Mouse (Mus musculus) kidney, adult 2 months (tissue): ENCODE measurements around the gene Tbccd1.
A peak's percentile ranks its signal among the peaks of the same experiment; 100 is the strongest.

ENCODE experiments used
- CTCF ChIP-seq: fragments of 200-500 bp; conservative IDR thresholded peaks from 2 replicates; pipeline ENCODE4 v1.5.1; 2011; ENCODE audit warnings: low read depth, mild to moderate bottlenecking, control low read depth, low read length, moderate library complexity, mixed read lengths; ENCODE audit not compliant: insufficient read depth, insufficient read length
- POLR2A ChIP-seq: fragments of 200-500 bp; IDR thresholded peaks from one replicate; pipeline ENCODE4 v1.6.1; 2011; ENCODE audit warnings: low read depth, low read length, control low read depth

DNA sequence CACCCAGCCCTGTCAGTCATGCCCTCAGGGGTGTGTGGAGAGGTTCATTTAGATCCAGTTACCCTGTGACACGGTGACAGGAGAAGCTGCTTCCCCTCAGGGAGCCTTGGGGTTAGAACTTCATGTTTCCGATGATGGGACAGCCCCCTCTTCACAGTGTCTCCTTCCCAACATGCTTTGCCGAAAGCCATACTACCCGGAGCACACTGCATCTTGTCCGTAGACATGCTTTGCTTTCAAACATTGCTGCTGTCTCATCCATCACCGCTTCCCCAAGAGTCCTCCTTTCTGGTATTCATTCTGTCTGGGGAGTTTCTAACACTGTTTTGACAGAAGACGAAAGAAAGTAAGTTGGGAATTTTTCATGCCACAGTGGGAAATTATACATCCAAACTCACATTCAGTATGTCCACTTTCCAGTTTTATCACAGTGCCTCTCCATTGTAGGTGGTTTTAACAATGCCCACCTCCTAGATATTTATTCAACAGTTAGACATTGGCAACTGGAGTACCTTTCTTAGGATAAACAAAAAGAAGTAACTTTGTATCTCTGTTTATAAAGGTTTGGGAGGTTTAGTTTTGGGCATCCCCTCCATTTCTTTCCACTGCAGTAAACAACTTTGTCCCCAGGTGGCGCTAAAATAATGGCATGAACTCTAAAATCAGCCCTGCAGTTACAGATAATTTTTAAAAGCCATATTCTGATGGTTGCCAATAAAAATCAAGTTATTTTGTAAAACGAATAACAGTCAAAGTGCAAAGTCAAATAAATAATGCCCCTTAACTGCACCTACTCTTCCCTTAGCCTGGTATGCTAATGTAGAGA, 19.0 kb upstream of the Tbccd1 start:
- TF ChIP-seq POLR2A (no peak), CTCF (0 out of 2 replicates have a peak, but pooled peaks have one; percentile 20)
